Mouse (Mus musculus): ENCODE data around the gene Barhl1.

The Barhl1 gene

DNA sequence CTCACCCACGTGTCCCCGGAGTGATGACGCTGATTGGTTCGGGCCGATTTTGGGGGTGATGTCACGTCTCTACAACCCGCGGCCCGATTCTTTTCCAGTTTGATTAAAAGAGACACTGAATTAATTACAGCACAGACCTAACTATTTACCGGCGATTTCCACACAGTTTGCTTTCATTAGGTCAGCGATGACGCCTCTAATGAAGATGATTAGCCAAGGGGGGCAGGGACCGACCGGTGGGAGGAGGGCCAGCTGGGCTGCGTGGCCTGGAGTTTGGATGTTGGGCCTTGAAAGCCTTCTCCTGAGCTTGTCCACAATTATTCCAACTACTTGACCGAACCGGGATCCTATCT, at the start of gene Barhl1:
Gene Barhl1, minus strand, starts transcription at position 156 of the 353 bp plus-strand sequence.
- no peak for DNase-seq

DNA sequence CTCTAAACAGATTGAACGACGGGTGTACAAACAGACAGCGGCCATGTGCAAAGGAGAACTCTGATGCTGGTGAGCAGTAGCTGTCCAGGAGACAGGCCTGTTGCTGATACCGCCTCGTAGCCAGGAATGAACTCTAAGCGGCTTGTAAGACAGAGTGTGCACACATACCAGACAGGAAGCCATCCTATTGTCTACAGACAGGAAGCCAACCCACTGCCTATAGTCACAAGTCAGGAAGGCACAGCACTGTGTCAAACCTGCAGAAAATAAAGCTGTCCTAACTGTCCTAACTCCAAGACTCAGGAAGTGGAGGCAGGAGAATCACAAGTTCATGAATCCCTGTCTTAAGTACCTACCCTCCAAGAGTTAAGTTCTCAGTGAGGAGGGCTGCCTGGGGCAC, 47.1 kb upstream of the Barhl1 start:
- no peak for DNase-seq

DNA sequence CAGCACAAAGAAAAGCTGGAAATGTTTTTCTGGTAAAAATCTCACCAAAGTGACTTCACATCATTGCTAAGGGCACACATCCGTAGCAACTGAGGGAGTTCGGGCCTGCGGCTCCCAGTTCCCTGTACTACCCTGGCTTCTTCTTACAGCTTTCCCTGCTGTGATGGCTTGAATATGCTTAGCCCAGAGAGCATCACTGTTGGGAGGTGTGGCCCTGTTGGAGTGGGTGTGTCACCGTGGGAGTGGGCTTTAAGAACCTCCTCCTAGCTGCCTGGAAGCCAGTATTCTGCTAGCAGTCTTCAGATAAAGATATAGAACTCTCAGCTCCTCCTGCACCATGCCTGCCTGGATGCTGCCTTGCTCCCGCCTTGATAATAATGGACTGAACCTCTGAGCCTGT, 45.2 kb upstream of the Barhl1 start:
- no peak for DNase-seq

DNA sequence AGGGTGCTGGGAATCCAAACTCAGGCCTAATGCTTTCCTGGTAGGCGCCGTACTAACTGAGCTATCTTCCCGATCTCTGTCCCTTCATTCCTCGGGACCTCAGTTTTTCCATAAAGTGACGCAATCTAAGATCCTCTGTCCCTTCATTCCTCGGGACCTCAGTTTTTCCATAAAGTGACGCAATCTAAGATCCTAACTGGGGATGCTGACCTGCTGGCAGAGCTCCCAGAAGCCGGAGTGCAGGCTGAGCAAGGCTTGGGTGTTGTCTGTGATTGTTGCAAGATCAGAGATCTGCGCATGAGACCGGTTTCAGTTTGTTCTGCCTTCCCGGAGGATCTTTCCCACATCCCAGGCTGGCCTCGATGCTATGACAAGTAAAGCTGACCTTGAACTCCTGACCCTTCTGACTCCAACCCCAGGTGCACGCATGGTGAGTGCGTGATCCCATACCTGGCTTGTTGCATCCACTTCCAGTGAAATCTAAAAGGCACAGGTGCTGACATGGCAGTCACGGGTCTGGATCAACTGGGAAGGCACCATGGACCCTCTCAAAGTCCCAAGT, 44.6 kb upstream of the Barhl1 start:
- DNase-seq = no peak

DNA sequence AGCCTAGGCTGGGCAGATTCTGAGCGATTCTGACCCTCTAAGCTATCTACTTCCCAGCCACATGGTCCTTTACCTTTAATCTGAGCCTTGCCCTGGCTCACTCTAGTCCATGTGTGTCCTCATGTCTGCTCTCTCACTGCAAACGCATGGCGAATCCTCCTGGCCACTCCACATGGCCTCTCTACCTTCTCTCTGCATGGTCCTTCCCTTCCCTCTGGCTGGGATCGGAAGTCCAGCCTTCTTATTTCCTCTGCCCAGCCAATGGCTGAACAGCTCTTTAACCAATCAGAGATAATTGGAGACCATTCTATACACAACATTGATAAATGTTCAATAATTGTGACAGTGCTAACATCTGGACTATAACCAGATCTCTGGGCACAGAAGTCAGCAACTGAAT, 40.4 kb upstream of the Barhl1 start:
- no peak for DNase-seq

DNA sequence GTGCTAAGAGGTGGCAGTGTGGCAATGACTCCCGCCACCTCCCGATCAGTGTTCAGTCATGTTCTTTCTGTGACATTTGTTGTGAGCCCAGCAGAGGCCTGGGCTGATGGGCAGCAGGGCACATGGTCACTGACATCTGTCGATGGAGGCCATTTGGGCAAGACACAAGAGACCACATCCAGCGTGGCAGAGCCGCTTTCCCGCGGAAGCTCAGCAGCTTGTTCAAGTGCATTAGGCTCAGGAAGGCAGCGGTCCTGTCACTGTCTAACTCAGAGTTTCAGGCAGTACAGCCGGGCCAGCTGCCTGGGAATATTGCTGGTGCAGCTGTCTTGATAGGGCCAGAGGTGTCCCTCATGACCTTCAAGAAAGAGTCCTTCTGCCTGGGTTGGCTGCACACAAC, 38.1 kb upstream of the Barhl1 start:
- no peak for DNase-seq

DNA sequence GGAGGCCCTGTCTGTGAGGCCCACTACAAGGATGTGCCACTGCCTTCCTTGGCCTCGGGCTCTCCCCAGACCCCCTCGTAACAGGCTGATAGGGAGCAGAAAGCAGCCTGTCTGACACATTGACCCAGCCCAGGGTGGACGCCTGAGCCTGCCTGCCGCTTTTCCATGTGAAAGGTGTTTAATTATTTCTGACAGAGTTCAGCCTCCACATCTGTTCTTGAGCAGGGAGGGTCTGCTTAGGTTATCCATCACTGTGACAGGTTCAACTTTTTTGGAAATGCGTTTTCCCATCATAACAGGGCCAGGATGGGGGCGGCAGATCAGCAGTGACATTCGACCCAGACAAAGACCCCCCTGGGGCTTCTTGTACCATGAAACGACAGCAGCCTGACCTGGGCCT, 36.5 kb upstream of the Barhl1 start:
- no peak for DNase-seq

DNA sequence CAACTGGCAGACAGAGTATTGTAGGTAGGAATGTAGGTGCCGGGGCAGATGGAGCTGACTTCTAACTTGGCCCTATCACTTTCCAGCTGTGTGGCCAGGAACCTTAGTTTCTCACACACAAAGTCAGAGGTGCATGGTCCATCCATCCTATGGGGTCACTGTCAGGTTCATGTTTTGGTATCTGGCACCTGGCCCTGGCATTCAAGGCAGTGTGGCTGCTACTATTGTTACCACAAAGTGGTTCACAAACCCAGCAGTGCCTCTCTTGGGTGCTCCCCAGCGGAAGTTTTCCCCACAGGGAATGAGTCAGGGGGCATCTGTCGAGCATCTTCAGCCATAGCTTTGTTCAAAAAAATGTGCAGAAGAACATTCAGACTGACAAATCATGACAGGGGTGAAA, 29.8 kb upstream of the Barhl1 start:
- DNase-seq = no peak

DNA sequence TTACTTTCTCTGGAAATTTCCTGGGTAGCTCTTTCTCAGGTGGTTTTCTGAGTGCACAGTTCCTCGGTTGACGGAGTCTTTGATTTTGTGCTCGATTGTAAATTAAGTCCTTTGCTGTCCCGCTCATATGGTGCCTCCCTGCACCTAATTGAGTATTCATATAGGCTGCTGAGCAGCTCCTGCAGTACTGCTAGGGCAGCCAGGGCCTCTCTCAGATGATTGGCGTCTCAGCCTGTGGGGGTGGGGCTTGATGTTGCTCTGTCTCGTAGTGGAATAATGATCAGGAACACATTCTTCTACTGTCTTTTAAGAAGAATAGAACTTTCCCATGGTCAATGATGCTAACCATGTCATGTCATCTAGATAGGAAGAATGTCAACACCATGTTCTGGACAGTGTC, 28.9 kb upstream of the Barhl1 start:
- no peak for DNase-seq

DNA sequence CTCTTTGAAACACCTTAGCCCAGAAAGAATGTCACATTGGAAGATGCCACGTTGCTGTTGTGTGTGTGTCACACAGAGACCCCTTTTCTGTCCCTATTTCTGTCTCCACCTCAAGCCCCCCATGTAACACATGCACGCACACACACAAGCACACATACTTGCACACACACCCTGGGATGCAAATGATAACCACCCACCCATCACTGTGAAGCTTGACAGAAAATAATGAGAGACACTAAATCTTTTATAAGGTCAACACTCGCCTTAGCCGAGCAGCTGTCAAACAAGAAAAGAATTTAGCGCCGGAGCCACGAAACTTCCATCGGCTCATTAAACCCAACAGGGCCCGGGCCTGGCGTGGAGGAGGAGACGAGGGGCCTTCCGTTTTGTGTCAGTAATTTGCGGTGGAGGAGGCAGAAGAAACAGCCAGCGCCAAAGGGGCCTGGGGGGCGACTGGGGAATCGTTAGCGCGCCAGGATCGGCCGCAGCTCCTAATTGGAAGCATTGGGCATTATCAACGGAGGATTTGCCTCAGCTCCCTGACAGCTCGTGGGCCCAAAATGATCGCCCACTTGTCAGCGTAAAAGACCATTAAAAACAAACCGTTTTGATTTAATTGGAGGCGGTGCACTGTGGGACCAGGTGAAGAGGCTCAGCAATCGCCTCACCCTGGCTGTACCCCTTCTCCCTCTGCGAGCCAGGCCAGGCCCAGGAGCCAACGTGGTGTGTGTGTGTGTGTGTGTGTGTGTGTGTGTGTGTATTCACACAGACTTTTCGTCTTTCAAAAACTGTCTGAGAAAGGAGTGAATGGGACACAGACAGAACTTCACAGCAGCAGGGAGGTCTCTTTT, 27.4 kb upstream of the Barhl1 start:
- DNase-seq = no peak

DNA sequence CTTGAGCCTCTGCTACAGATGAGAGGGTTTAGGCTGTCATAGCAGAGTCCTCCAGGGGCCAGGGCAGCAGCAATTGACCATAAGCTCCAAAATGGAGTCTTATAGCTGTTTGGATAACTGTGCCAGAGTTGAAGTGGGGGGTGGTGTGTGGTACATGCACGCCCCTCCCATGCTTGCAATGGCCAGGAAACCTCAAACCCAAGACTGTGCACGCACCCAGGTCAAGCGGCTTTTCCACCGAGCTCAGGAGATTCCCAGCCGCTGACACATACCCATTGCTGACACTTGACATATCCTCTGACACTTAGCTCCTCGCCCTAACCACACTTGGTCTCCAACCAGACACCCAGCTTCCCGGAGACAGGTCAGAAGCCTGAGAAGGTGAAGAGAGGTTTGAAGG, 22.5 kb upstream of the Barhl1 start:
- no peak for DNase-seq

DNA sequence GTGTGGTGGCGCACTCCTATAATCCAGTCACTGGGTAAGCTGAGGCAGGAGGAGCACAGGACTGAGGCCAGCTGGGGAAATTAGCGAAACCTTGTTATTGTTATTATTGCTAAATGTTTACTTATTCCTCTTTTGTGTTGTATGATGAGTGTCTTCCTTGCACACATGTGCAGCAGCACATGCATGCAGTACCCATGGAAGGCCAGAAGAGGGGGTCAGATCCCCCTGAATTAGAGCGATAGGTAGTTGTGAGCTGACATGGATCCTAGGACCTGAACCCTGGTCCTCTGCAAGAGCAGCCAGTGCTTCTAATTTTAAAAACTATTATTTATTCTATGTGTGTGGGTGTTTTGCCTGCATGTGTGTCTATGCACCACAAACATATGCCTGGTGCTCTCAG, 14.1 kb upstream of the Barhl1 start:
- DNase-seq = no peak

DNA sequence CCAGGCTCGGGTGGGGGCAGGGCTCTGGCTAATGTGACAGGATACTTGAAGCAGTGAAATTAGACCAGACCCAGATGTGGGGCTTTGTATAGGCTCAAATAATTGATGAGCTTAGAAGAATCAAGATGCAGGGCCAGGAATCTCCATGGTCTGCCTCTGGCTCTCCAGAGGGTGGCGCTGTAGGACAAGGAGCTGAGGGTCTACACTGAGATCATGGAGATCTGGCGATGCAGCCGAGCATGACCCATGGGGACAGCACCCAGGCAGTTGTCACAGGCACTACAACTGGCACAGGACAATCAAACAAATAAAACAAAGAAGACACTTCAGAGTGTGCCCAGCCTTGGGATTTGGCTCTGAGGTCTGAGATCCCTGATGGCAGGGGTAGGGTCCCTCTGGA, 7.4 kb upstream of the Barhl1 start:
- DNase-seq = peak; percentile 56

DNA sequence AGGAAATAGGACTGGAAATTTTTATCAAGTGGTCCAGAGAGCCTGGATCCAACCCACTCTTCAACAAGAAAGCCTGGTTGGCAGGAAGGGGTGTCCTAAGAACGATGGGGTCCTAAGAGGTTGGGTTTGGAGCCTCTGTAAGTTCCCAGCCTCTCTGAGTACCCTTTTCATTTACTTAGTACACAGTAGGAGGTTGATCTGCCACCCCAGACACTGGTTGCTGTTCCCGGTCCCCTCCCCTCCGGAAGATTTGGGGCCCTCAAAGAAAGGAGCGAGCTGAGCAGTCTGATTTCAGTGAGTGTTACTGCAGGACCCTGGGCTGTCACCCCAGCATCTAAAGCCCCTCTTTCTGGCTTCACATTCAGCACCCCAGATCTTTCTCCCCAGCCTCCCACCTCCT, 2.5 kb upstream of the Barhl1 start:
- DNase-seq = no peak

DNA sequence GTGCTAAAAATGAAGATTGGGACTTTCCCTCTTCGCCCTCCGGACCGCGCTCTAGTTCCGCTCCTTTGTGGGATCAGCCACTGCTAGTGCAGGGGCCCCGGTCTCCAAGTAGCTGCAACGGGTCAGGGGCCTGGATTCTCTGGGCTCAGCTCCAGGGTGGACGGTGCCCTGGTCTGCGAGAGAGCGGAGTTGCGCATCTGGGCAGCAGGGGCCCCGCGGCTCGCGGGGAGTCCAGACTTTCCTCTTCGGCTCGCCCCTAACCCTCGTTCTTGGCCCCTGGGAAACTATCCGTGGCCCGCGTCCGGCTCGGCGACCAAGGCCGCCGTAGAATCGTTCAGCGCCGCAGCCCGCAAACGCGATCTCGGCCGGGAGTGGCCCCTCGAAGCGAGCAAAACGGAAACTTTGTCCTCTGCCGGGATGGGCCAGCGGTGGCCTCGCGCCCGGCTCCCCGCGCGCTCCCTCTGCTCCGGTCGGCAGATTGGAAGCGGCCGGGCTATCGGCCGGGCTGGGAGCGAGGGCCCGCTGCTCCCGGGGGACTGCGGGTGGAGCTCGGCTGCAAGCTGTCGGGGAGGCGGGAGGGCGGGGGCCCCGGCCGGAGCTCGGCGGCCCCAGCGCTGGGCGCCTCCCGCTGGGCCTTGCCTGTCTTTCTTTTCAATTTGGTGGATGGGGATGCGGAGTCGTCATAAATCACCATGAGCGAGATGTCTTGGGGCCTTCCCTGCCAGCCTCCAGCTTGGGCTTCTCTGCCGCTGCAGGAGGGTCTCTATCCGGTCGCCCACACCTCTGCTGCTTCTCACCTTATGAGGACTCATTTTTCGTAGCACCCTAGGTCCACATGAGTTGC, 1.3 kb upstream of the Barhl1 start:
- DNase-seq = no peak

DNA sequence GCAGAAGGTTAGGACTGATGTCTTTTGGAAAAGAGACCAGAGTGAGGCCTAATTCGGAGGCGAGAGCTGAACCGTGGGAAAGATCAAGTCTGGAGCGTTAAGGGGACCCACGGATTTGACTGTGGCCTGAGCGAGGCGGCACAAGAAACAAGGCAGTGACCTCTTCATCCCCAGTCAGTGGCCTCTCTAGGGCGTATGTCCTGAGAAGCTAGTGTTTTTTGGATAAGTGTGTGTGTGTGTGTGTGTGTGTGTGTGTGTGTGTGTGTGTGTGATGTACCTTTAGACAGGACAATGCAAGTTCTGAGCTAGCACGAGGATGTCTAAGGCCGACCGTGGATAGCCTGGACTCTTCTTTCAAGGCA, 669 bp upstream of the Barhl1 start:
- no peak for DNase-seq

DNA sequence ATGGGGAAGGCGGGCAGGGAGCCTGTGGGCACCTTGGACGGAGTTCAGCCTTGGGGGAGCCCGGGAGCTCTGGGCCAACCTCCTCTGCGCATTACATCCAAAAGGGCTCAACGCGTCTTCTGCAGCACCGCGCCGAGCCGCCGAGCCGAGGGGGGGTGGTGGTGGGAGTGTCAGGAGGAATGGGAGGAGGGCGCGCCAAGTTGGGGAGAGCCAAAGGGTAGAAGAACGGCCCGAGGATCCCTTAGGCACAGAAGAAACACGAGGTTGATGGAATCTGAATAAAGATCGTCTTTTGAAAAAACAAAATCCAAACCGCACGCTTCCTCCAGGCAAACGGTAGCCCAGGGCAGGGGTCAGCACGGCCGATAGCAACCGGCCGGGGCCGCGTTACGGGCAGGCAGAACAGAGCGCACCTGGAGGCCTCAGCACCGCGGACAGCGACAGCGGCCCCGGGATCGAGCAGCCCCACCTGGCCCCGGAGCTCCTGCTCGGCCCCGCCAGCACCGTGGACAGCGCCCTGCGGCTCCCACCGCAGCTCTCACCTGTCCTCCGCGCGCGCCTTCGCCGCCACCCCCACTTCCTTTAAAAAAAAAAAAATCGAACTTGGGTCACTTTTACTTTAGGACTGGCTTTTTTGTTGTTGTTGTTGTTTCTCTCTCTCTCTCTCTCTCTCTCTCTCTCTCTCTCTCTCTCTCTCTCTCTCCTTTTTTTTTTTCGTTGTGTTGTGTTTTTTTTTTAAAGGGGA, 528 bp downstream of the Barhl1 start:
- no peak for DNase-seq

DNA sequence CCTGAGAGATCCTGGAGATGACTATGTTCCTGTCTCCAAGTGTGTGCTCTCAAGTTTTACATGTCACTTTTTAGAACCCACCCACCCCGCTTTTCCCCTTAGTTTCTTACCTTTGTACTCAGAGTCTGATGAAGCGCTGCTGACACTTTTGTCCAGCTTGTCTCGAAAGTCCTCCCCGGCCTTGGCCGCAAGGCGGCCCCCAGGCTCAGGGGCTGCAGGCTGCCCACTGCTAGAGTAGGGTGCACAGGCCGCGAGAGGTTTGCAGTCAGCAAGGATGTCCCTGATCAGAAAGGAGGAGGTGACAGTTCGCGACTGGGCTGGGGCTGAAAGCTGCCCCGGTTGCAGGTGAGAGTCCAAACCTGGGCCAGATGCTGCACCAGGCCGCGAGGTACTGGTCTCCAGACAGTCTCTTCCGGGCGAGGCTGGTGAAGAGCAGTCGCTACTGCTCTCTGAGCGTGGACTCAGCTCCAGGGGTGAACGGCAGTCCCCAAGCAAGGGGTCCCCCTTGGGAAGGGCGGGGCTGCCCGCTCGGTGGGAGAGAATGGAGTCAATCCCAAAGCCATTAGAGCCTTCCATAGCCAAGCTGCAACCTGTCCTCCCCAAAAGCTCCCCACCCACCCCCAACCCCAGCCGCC, 1.2 kb downstream of the Barhl1 start:
- DNase-seq = no peak

DNA sequence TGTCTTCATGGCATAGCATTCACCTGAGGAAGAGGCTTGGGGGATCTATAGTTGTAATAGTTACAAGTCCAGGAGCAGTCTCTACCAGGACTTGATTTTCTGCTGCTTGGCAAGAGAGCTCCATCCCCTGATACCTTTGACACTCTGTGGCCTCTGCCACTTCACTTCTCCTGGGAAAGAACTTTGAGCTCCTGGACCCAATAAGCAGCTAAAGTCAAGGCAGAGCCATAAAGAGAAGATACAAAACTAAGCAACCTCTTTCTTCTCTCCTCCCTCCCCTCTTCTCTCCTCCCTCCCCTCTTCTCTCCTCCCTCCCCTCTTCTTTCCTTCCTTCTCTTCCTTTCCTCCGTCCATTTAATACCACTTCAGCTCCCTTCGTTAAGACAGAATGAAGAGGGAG, 2.3 kb downstream of the Barhl1 start:
- DNase-seq = no peak

DNA sequence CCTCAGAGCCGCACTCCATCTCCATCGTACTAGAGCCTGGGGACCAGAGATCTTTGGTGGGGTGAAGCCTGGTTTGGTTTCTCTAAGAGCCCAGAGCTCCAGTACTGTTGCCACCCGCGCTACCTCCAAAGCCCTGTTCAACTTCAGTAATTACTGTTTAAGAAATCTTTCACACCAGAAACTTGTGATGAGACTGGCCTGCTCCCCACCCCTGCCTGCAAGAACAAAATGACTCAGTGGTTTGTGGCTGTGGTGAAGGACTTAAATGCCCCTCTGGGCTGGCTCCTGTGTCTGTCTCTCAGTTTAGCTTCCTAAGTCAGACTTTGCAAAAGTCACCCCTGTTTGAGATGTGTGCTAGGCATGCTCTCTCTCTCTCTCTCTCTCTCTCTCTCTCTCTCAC, 3.5 kb downstream of the Barhl1 start:
- DNase-seq = no peak

DNA sequence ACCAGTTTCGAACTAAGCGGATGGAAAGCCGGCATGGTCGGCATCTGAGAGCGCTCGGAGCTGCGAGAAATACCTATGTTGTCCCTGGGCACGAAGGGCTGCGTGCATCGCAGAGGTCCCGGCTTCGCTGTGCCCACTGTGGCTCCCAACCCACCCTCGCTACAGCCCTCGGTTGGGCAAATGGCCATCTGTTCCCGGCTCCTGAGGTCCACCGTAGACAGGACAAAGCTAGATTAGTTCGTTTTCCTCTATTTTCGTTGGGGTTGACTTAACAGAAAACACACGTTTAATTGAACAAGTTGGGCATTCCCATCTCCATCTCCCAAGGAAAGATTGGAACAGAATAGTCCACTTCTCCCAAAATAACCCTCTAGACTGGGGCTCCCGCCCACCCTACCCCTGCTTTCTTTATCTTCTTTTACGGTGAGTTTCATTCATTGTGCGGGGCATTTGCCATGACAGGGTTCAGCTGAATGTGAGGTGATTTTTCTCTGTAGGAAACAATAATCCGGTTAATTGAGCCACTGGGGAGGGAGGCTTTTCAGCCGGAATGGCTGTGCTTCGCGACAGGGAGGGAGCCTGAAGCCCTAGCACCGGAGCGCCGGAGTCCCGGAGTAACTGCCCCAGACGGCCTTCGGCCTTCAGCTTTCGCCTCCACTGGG, 4.3 kb downstream of the Barhl1 start:
- no peak for DNase-seq

DNA sequence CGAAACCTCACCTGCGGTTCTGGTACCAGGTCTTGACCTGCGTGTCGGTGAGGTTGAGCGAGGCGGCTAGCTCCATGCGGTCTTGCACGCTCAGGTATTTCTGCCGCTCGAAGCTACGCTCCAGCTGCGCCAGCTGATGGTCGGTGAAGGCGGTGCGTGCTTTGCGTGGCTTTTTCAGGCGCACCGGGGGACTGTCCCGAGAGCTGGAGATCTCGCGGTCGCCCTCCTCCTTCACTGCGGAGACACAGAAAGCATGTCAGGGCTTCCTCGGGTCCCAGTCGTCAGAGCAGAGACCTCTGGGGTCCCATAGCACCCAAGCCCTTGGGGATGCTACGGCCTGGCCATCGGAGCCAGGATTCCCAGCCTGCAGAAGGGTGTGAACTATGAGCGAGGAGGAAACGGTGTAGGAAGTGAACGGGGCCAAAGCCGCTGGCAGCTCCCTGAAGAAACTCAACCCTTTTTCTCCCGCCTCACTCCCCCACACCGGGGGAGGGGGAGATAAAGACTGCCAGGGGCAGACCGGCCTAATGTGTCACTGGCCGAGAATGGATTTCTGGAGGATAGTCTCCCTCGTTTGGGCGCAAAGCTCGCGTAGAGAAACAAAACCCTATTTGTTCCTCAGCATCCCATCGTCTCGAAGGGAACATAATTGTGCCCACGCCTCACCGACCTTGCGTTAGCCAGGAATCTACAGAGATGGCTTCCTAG, 5.0 kb downstream of the Barhl1 start:
- DNase-seq = no peak
